Mouse (Mus musculus) heart, embryonic 12.5 days (tissue): Measurements from ENCODE around the gene 1700017N19Rik. TPM values are rescaled to one million over a fixed set of nuclear protein-coding genes. Genes with fewer than 3 reads are reported as not detected.

Experiments
- ATAC-seq: fragments of 200-750 bp; cut with Nextera tagmentation; 2 replicates; pipeline ENCODE4 v1.8.0; 2017; ENCODE audit warnings: moderate TSS enrichment, moderate library complexity; ENCODE audit not compliant: insufficient number of reproducible peaks, low FRiP score
- H3K27ac ChIP-seq: fragments of 300-500 bp; sonication (generic); 2 replicates; pipeline ENCODE4 v1.5.1; 2016; ENCODE audit warnings: mild to moderate bottlenecking, moderate library complexity; ENCODE audit not compliant: poor library complexity, severe bottlenecking
- H3K27me3 ChIP-seq: fragments of 300-500 bp; sonication (generic); replicated peaks from 2 replicates; pipeline ENCODE4 v1.6.1; 2016; ENCODE audit warnings: mild to moderate bottlenecking, moderate library complexity
- H3K36me3 ChIP-seq: fragments of 300-500 bp; sonication (generic); 2 replicates; pipeline ENCODE4 v1.6.1; 2016; ENCODE audit warnings: mild to moderate bottlenecking, moderate library complexity
- H3K4me1 ChIP-seq: fragments of 300-500 bp; sonication (generic); replicated peaks from 2 replicates; pipeline ENCODE4 v1.6.1; 2016; ENCODE audit warnings: mild to moderate bottlenecking
- H3K4me2 ChIP-seq: fragments of 300-500 bp; sonication (generic); 2 replicates; pipeline ENCODE4 v1.6.1; 2016; ENCODE audit warnings: mild to moderate bottlenecking, moderate library complexity
- H3K4me3 ChIP-seq: fragments of 300-500 bp; sonication (generic); 2 replicates; pipeline ENCODE4 v1.5.1; 2016; ENCODE audit warnings: mild to moderate bottlenecking
- H3K9ac ChIP-seq: fragments of 300-500 bp; sonication (generic); 2 replicates; pipeline ENCODE4 v1.6.1; 2016; ENCODE audit warnings: mild to moderate bottlenecking, moderate library complexity
- H3K9me3 ChIP-seq: fragments of 300-500 bp; sonication (generic); replicated peaks from 2 replicates; pipeline ENCODE4 v1.6.1; 2016; ENCODE audit warnings: mild to moderate bottlenecking, moderate library complexity
- WGBS: fragments of 180-500 bp; shearing (Covaris S2); methylation state at CpG from one replicate; pipeline ENCODE4 v1.1.7; 2016; 5-methylcytosine and 5-hydroxymethylcytosine counted together
- polyA plus RNA-seq: library from polyadenylated mRNA; unstranded; fragments of >200 nt; fragmentation: Nextera tagmentation; extraction: Ambion mirVana; gene quantifications from 2 replicates; pipeline ENCODE4 v1.2.1, GENCODE M21; 2016

1700017N19Rik gene
- polyA plus RNA-seq, 1 experiment from 2014 or later, result not detected

GRCm38 (mm10) chr10:100603511-100603910 is 13.2 kb downstream of the 1700017N19Rik start:
- Histone ChIP-seq H3K4me3 (no peak overlapping the region), H3K27me3 (no peaks in the 10 kb centered on the region), H3K9ac (no peak overlapping the region), H3K4me1 (no peaks in the 10 kb centered on the region), H3K9me3 (no peaks in the 10 kb centered on the region), H3K27ac (no peak overlapping the region), H3K4me2 (no peak overlapping the region), H3K36me3 (no peaks in the 10 kb centered on the region)
- WGBS, result 80% methylated on average over 9 of the region's 9 CpGs
- no peak for ATAC-seq

GRCm38 (mm10) chr10:100604254-100604653 is 14.0 kb downstream of the 1700017N19Rik start:
- no peaks in the 10 kb centered on the region for H3K9me3 ChIP-seq
- no peaks in the 10 kb centered on the region for H3K4me1 ChIP-seq
- no peak overlapping the region for H3K4me3 ChIP-seq
- no peaks in the 10 kb centered on the region for H3K27me3 ChIP-seq
- no peak overlapping the region for H3K9ac ChIP-seq
- no peak for ATAC-seq
- H3K36me3 ChIP-seq, result no peaks in the 10 kb centered on the region
- H3K4me2 ChIP-seq, result no peak overlapping the region
- 71% methylated on average over 2 of the region's 2 CpGs for WGBS
- H3K27ac ChIP-seq, result no peak overlapping the region

GRCm38 (mm10) chr10:100617233-100617903 is 27.1 kb downstream of the 1700017N19Rik start:
- no peaks in the 10 kb centered on the region for H3K4me1 ChIP-seq
- H3K36me3 ChIP-seq, result no peaks in the 10 kb centered on the region
- no peak overlapping the region for H3K27ac ChIP-seq
- no peak for ATAC-seq
- no peak overlapping the region for H3K4me3 ChIP-seq
- H3K4me2 ChIP-seq, result no peak overlapping the region
- H3K9ac ChIP-seq, result no peak overlapping the region
- WGBS, result 62% methylated on average over 6 of the region's 6 CpGs
- H3K9me3 ChIP-seq, result no peaks in the 10 kb centered on the region
- H3K27me3 ChIP-seq, result no peaks in the 10 kb centered on the region

GRCm38 (mm10) chr10:100619474-100619873 is 29.2 kb downstream of the 1700017N19Rik start:
- H3K4me2 ChIP-seq, result no peak overlapping the region
- no peaks in the 10 kb centered on the region for H3K27me3 ChIP-seq
- no peaks in the 10 kb centered on the region for H3K9me3 ChIP-seq
- no peak overlapping the region for H3K27ac ChIP-seq
- H3K4me1 ChIP-seq, result no peaks in the 10 kb centered on the region
- no peak for ATAC-seq
- 84% methylated on average over 7 of the region's 7 CpGs for WGBS
- no peak overlapping the region for H3K9ac ChIP-seq
- H3K36me3 ChIP-seq, result no peaks in the 10 kb centered on the region
- H3K4me3 ChIP-seq, result no peak overlapping the region

GRCm38 (mm10) chr10:100620040-100620439 is 29.8 kb downstream of the 1700017N19Rik start:
- 84% methylated on average over 12 of the region's 12 CpGs for WGBS
- Histone ChIP-seq H3K27me3 (no peaks in the 10 kb centered on the region), H3K9me3 (no peaks in the 10 kb centered on the region), H3K4me3 (no peak overlapping the region), H3K27ac (no peak overlapping the region), H3K9ac (no peak overlapping the region), H3K4me2 (no peak overlapping the region), H3K36me3 (no peaks in the 10 kb centered on the region), H3K4me1 (no peaks in the 10 kb centered on the region)
- no peak for ATAC-seq

GRCm38 (mm10) chr10:100622494-100622893 is 32.2 kb downstream of the 1700017N19Rik start:
- H3K4me3 ChIP-seq, result no peak overlapping the region
- no peaks in the 10 kb centered on the region for H3K9me3 ChIP-seq
- H3K9ac ChIP-seq, result no peak overlapping the region
- no peaks in the 10 kb centered on the region for H3K27me3 ChIP-seq
- H3K4me1 ChIP-seq, result no peaks in the 10 kb centered on the region
- WGBS, result 64% methylated on average over 3 of the region's 3 CpGs
- no peak overlapping the region for H3K27ac ChIP-seq
- H3K4me2 ChIP-seq, result no peak overlapping the region
- no peak for ATAC-seq
- H3K36me3 ChIP-seq, result no peaks in the 10 kb centered on the region

GRCm38 (mm10) chr10:100629762-100630438 is 39.6 kb downstream of the 1700017N19Rik start:
- H3K4me1 ChIP-seq, result no peaks in the 10 kb centered on the region
- ATAC-seq, result no peak
- H3K4me2 ChIP-seq, result peak overlapping the region; percentile 47
- H3K27ac ChIP-seq, result no peak overlapping the region
- 0 out of 2 replicates have a peak overlapping the region, but pooled peaks have one; percentile 16 for H3K4me3 ChIP-seq
- no peak overlapping the region for H3K9ac ChIP-seq
- H3K9me3 ChIP-seq, result no peaks in the 10 kb centered on the region
- no peaks in the 10 kb centered on the region for H3K36me3 ChIP-seq
- H3K27me3 ChIP-seq, result no peaks in the 10 kb centered on the region
- WGBS, result 25% methylated on average over 20 of the region's 20 CpGs

- H3K4me3 ChIP-seq, result no peak overlapping the region
- WGBS, result 66% methylated on average over 3 of the region's 3 CpGs
- H3K27ac ChIP-seq, result no peak overlapping the region
- H3K4me2 ChIP-seq, result no peak overlapping the region
- H3K27me3 ChIP-seq, result no peaks in the 10 kb centered on the region
- no peaks in the 10 kb centered on the region for H3K9me3 ChIP-seq
- H3K9ac ChIP-seq, result no peak overlapping the region
- no peaks in the 10 kb centered on the region for H3K36me3 ChIP-seq
- H3K4me1 ChIP-seq, result no peaks in the 10 kb centered on the region
- ATAC-seq, result no peak
These were observed 52.6 kb downstream of the 1700017N19Rik start for GRCm38 (mm10) chr10:100642887-100643286.

GRCm38 (mm10) chr10:100645331-100645935 is 55.1 kb downstream of the 1700017N19Rik start:
- H3K36me3 ChIP-seq, result no peaks in the 10 kb centered on the region
- no peak overlapping the region for H3K27ac ChIP-seq
- no peak for ATAC-seq
- H3K4me1 ChIP-seq, result no peaks in the 10 kb centered on the region
- H3K9ac ChIP-seq, result no peak overlapping the region
- no peaks in the 10 kb centered on the region for H3K27me3 ChIP-seq
- H3K4me3 ChIP-seq, result no peak overlapping the region
- no peaks in the 10 kb centered on the region for H3K9me3 ChIP-seq
- H3K4me2 ChIP-seq, result no peak overlapping the region
- WGBS, result 72% methylated on average over 4 of the region's 4 CpGs

GRCm38 (mm10) chr10:100654183-100654582 is 63.9 kb downstream of the 1700017N19Rik start:
- Histone ChIP-seq H3K27me3 (no peaks in the 10 kb centered on the region), H3K9me3 (no peaks in the 10 kb centered on the region), H3K4me3 (no peak overlapping the region), H3K9ac (no peak overlapping the region), H3K4me1 (no peaks in the 10 kb centered on the region), H3K27ac (no peak overlapping the region), H3K4me2 (no peak overlapping the region), H3K36me3 (no peaks in the 10 kb centered on the region)
- no peak for ATAC-seq

GRCm38 (mm10) chr10:100661970-100662590 is 71.8 kb downstream of the 1700017N19Rik start:
- Histone ChIP-seq H3K4me2 (no peak overlapping the region), H3K27me3 (no peaks in the 10 kb centered on the region), H3K4me3 (no peak overlapping the region), H3K4me1 (no peaks in the 10 kb centered on the region), H3K9ac (no peak overlapping the region), H3K9me3 (no peaks in the 10 kb centered on the region), H3K36me3 (no peaks in the 10 kb centered on the region), H3K27ac (no peak overlapping the region)
- no peak for ATAC-seq
- 73% methylated on average over 2 of the region's 2 CpGs for WGBS
